Mouse (Mus musculus) cerebellum, postnatal 14 days (tissue): ENCODE results near the gene Copg2.

ENCODE experiments used
- DNase-seq, 2 experiments: peaks; one replicate each; pipeline ENCODE4 v3.0.0; 2021; ENCODE audit warnings: mixed read lengths in 2 of 2

The Copg2 gene

DNA sequence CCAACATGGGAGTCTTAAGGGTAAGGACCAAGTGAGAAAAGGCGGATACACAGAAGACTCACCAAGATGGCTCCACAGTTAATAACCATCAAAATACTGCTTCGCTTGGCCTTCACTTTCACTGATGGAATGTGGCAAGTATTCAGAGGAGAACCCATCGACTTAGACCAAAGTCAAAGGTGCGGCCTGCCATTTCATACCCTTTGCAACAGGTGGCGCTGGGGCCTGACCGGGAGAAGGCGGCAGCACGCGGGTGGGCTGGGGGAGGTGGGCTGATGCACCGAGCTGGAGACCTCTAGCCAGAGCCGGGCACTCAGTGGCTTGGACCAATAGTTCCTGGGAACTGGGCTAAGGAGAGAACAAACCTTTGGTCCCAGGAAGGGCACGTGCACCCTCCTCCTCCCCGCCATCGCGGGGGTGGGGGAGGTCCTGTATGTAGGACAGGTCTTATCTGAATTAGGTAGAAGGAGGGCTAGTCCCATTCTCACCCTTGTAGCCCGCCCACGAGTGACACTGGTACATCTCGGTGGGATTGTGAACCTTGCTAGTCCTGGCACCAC is 163.9 kb downstream of the Copg2 start:
- DNase-seq = no peak

DNA sequence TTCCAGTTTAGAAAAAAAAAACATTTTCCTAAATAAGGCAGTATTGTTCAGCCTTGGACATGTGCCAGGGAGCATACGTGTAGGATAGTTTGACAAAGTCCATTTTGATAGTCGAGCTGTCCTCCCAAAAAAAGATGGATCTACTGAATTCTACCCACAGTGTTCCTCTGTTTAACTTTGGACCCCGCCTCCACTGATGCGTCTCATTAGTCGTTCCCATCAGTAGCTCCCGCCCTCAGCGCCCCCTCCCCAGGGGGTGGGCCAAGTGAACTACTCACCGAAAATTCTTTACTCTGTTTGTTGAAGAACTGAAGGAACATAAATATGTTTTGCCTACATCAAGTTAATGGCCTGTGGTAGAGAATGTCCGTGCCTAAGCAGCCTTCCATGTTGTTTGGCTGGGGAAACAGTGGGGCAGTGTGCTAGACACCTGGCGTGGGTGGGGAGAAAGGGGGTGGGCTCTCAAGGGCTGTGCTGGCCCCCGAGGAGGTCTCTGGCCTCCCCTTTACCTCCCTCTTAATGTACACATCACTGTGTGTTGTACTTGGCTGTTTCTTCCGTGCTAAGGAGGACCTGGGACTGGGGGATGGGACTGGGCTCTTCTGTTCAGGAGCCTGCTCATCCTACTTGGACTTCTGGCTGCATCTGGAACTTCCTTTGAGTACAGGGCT is 166.2 kb downstream of the Copg2 start:
- DNase-seq = no peak

DNA sequence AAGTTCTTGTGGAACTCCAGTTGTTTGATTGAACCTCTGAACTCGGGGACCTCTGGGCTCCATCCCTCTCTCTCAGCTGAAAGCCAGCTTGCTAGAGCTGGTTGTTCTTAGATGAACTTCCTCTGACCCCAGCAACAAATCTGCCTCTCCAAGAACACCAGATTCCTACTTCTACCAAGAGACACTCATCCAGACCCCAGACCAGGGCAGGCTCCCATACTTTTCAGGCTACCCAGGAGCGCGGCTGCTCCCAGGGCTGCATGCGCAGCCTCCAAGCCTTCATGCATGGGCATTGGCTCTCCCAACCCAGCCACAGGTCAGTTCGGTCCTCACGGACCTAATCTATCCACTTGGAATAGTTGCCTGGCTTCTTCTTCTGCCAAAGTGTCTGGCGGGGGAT is 173.3 kb downstream of the Copg2 start, which contains the start of gene Mest:
Mest (plus strand) TSS at position 217 of the 400 bp plus-strand sequence.
- DNase-seq = no peak

DNA sequence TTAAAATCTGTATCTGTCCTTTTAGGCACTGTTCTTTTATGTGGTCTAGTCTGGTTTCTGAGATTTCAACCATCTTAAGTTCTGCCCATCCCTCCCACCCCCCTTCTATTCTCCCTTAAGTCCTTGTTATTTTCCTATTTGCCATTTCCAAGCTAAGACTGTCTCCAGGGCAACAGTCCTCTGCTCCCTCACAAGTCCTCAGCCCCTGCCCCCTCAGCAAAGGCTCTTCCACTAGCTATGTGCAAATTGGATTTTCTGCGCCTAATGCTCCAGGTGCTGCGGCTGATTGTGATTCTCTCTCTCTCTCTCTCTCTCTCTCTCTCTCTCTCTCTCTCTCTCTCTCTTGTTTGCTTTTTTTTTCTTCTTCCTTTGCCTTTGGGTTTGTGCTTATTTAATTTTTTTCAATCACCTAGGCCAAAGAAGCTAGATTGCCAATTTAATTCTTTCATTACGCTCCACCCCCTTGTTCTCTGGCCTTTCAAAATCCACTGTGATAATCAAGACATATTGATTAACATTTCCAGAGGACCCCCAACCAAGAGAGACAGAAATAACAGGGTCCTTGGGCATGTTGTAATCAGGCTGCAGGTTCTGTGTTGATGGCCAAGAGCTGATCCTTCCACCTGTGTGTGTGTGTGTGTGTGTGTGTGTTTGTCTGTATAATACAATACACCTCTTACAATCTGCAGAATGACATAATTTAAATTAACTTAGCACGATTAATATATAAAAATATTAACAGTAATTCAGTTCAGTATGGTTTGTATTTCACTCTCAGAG is 174.0 kb downstream of the Copg2 start:
- DNase-seq = no peak

DNA sequence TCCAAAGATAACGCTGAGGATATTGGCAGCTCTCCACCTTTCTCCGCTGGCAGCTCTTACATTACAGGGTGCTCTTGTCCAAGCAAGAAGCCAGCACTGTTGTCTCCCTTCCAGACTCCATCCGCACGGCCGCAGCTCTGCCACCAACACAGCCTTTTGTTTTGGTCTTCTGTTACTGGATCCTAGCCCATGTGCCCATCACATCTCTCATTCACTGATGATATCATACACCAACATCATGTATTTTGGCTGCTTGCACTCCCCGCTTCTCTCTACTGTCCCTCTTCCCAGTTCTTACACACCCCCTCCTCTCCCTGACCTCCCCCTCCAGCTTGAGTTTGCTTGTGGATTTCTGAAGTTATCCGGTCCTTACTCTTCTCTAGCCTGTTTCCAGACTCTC is 179.8 kb downstream of the Copg2 start:
- DNase-seq = no peak

DNA sequence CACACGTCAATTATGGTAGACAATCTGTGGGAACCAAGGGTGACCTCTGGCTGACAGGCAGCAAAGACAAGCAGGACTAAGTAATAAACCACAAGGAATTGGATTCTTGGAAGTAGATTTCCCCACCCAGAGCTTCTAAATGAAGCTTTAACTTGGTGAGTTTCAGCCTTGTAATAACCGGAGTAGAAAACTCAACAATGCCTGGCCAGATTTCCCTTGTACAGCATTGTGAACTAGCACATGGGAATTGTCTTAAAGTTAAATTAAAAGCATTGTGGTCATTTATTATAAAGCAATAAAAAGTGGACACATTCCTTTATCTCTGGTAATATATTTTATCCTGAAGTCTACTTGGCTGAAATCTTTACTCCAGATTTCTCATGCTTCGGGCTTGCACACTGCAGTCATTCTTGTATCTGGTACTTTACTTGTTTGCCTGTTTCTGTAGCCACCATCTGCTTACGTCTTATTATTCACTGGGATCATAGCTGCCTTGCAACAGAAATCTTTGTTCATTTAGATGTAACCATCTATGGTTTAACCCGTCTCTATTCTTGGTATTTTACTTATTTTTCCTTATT is 181.6 kb downstream of the Copg2 start:
- no peak for DNase-seq

DNA sequence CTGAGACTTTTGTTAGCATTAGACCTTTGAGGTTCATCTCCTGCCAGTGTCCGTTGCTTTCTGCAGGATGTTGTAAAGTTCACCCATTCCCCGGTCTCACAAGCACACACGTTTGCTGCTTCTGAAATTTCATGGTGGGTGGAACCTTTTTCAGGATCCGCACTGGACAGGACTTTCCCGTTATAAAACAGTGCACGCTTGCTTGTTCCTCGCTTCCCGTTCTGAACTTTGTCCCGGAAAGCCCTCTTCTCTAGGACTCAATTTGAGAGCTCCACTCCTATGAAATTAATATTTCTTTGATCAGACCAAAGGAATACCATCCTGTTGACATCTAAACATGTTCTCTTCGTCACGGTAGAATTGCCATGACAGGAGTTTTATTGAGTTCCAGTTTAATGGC is 182.7 kb downstream of the Copg2 start:
- DNase-seq = no peak

DNA sequence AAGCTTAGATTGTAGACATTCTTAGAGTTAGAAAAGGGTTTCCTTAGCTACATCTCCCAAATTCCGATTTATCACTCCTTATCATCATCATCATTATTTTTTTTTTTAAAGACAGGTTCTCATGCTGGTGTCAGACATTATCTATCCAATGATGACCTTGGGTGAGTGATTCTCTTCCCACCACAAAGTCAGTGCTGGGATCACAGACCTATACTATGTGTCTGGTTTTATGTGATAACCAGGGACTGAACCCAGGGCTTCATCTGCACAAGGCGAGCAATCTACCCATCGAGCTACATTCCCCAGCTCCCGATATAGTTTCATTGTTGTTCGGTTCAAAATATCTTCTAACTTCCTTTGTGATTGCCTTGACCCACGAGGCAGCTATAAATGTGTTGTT is 183.1 kb downstream of the Copg2 start:
- no peak for DNase-seq

DNA sequence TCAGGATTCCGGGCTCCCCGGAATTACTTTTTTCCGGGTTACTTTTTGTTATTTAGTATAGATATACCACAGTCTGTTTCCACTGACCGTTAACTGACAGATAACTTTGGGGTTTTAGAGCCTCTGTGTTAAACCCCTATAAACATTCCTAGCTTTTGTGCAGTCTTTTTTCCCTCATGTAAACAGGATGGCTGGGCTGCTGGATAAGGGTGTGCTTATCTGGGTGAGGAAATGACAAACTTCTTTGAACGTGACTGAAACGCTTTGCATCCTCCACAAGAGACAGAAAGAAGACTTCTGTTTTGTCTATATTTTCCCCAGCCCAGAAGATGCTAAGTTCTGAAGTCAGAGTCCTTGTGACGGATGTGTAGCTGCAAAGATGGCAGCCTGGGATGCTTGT is 184.1 kb downstream of the Copg2 start:
- no peak for DNase-seq

DNA sequence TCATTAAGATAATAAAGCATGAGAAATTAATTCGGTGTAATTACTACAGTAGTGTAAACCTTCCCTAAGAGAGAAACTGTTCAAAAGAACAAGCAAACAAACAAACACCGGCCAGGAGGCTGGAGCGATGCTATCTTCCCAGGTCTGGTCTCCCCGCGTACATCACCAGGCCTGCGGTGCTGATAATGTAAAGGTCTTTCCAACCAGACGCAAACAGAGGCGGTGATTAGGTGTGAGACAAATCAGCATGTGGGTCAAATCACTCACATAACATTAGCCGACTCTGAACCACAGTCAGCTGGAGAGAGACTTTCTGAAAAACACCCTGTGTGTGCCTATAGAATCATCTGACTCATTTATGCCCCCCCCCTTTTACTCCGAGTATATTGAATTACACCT is 185.2 kb downstream of the Copg2 start:
- no peak for DNase-seq

DNA sequence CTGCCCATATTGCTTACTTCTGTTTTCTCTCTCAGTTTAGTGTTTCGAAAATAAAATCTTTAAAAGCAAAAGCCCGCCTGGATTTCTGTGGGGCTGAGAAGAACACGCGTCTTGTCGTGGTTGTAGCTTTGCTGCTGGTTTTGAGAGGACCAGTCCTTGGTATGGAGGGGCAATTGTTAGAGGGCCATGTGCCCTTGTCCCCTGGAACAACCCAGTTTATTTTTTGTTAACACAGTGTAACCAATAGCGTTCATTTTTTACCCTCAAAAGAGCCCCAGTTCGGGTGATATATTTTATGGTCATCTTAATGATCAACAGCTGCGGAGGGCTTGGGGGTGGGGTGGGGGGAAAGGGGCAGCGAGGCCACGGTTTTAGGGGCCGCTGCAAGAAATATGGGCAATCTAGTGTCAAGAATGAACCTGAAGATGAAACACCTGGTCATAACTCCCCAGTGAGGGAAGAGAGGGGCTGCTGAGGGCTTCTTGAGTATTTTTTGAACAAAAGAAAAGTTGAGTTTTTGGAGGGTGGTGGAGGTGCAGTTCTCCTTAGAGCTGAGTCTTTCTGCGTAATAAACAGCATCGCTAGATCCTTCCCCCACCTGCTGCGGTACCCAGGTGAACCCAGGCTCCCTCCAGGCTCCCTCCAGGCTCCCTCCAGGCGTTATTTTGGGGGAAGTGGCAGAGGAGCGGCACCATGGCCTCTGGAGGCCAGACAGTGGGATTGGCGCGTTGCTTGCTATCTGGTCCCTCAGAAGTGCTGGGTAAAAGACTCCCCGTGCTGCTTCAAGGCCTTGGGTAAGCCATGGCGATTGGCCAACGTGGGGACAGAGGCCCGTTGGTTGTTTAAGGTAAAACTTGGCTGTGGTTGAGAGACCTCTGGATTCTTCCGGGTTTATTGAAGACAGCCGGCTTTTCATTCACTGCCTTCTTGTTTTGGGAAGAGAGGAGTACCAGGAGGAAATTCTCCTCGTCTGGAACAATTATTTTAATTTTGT is 185.9 kb downstream of the Copg2 start:
- no peak for DNase-seq

DNA sequence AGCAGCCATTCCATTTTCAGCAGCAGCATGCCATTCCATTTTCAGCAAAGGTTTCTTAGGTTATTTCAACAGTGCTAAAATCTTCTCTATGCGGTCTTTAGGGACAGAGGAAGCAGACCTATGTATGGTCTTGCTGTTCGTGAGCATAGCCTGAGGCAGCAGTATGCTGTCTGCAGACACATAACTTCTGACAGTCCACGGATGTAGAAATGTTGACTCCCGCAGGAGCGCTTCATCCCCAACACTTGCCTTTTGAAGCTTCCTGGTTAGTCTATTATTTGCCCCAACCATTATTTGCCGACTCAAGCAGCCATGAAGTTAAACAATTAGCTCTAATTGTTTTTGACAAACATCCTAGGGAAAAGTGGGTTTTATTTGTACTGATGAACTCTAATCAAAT is 187.5 kb downstream of the Copg2 start:
- DNase-seq = no peak

DNA sequence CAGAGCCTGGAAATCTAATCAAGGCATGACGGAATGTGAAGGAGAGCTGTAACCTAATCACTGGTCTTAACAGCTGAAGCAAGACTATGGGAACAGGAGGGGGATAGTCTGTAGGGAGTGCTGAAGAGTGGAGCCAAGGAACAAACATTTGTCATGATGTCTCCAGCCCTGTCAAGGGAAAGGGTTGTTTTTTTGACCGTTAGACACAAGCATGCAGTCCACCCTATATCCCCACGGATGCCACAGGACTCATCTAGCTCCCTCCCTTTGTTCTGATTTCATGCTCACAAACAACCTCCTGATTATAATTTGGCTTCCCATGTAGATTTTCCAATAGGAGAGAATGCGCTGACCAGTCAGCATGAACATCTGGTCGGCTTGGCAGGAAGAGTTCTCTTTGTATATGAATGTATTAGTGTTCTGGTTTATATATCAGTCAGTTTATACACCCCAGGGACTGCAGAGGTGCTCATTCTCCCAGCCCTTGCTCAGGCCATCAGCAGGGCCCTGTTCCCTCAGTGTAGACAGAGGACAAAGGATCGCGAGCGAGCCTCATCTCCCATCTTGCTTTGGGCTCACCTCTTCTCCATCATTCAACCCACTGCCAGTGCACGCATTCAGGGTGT is 192.5 kb downstream of the Copg2 start:
- no peak for DNase-seq

DNA sequence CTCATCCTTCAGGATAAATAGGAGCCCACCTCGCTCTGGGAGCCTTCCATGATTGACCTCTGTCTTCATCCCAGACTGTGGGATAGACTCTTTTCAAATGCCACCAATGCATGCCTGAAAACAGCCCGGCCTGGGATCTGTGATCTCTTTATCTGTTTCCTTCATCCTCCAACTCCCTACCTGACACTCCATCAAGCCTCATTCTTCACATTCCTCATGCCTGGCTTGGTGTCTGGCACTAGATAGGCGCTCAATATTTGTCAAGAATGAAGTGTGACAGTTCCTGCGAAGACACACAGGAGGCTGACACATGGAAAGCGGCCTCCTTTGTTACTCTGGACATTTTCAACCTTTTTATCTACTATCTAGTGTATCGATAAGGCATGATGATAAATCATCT is 193.1 kb downstream of the Copg2 start:
- DNase-seq = peak; percentile 21 to 46

DNA sequence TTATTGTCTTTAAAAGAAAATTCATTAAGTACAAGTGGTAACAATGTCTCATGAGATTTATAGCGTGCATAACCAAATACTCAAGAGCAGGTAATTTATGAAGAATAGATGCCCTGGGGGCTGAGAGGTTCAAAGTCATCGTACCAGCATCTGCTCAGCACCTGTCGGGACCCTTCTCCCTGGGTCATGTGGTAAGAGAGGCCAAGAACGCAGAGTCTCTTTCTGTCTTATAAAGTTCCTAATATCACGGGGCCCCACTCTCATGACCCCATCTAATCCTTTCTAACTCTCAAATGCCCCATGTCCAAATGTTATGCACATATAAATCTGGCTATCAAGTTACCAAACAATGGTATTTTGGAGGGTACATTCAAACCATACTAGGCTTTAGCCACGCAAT is 193.7 kb downstream of the Copg2 start:
- no peak for DNase-seq

DNA sequence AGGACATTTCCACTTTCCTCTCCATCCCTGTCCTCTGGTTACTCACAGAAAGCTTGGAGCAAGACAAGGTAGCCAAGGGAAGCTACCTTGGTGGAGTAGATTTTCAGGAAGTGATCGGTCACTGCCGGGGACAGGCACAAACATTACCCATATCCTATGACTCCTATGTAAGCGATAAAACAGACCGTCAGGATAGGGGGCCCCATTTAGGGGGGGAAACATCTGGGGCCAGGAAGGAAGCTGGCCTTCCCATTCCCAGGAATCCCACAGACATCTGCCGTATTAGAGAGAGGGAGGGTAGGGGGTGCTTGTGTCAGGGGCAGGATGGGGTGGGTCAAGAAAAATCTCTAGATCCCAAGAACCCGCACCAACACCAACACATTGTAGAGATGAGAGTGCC is 196.4 kb downstream of the Copg2 start:
- no peak for DNase-seq

DNA sequence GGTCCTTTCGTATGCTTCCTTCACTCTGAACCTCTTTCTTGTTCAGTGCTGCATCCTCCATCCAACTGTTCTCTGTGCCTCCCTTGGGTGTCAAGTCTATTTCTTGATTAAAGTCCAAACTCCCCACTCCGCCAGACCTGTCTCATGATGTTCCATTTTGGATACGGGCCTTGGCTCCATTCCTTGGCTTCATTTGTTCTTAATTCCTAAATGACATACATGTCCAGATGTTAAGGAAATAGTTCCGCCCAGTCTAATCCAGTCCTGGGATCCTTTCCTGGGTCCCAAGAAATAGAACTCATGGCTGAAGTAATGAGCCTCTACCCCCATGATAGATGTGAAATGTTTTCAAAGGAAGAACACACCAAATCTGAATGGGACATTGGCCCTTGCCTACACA is 198.6 kb downstream of the Copg2 start:
- DNase-seq = no peak
